Mouse (Mus musculus) gastrocnemius, postnatal 10 days (tissue): ENCODE data around the gene Capzb. TPM values are rescaled to one million over a fixed set of nuclear protein-coding genes. Genes with fewer than 3 reads are reported as not detected.
A peak's percentile ranks its signal among the peaks of the same experiment; 100 is the strongest.

ENCODE experiments used
- DNase-seq: peaks from one replicate; pipeline ENCODE4 v3.0.0; 2021; ENCODE audit warnings: mixed read lengths
- total RNA-seq, 2 experiments: library from RNA; stranded (reverse); gene quantifications; 2 replicates each; pipeline ENCODE4 v1.2.3; 2021

The Capzb gene
- total RNA-seq, 2 experiments from 2014 or later = 576 to 632 TPM

DNA sequence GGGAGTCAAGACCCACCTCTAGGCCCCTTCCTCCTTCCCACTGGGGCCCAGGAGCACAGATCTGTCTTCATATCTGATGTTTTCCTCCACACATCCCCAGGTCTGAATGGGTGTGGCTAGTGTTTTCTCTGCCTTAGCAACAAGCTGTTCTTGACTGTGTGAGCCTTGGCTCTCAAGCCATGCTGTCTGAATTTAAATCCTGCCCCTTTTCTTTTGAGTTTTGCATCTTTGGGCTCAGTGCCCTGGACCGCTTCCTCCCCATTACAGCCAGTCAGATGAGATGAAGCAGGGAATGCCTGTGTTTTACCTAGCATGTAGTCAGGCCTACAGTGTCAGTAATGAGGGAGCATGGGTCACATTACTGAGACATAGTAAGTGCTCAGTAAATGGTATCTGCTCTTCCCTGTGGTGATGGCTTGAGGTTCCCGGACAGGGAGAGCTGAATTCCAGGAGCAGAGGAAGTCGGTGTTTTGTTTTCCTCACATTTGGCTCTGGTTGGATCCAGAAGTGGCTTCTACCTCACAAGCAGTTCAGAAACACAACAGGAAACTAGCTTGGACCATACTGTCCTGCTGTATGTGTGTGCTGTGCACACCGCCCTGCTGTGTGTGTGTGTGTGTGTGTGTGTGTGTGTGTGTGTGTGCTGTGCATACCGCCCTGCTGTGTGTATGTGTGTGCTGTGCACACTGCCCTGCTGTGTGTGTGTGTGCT lies 16.6 kb downstream of the Capzb start:
- DNase-seq = no peak

DNA sequence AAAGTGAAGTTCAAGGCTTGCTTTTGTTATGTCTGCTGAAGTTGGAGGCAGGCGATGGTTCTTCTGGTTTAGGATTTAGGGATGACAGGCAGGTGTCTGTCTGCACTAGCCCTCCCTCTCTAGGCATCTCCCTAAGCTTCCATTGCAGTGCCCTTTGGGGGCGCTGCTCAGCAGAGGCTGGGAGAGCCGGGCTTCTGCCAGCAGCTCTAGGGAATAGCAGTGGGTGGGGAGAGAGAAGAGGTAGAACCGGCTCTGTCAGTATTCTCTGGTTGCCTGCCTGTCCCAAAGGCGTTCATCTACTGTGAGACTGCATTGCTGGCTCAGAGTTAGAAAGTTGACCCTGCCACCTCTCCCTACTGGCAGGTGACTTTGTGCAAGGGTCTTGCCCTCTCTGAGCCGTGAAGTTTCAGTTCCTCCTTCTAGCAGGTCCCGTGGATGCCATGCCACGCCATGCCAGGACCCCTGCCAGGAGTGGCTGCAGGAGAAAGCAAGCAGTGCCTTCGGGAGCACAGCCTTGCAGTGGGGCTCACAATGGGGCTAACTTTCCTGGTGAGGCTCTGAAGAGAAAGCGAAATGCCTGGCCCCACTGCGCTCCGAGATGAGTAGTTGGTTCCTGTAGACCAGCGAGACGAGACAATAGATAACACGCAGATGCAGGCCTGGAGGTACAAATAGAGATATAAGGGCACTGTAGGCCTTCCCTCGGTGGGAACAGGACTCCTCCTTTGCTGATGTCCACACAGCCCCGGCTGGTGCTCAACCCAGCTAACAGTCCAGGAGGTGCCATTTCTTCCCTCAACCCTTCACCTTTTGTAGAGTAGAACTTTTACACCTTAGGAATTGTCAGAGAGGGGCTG lies 19.5 kb downstream of the Capzb start:
- no peak for DNase-seq

DNA sequence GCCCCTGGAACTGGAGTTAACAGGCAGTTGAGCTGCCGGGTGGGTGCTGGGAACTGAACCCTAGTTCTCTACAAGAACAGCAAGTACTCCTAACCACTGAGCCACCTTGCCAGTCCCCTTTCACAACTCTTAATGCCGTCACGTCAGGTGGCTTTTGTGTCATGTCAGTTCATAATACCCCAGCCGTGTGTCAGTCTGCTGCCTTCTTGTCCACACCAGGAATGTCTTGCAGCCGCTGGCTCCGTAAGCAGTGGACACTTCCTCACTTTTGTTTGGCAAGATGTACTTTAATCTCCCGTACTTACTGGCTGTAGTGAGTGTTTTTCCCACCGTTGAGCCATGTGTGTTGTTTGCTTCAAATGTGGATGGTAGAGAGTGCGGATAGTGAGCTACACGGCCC lies 20.4 kb downstream of the Capzb start:
- DNase-seq = no peak

DNA sequence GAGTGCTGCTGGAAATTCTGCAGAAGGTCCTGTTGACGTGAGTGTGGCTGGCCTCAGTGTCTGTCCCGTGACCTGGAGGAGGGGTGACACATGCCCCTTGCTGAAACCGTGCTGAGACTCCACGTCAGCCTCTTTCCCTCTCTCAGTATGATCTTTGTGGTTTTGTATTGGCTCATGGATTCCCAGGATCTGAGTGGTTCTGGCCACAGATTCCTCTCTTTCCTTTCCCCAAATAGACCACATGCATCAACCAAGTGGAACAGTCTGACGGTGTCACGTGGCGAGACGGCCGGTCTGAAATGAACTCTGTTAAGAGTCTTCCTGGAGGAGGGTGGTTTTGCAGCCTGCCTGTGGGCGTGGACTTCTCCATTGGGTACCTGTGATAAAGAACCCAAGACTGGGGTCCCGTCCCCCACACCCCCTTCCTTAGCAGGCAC lies 21.3 kb downstream of the Capzb start:
- peak; percentile 39 for DNase-seq

DNA sequence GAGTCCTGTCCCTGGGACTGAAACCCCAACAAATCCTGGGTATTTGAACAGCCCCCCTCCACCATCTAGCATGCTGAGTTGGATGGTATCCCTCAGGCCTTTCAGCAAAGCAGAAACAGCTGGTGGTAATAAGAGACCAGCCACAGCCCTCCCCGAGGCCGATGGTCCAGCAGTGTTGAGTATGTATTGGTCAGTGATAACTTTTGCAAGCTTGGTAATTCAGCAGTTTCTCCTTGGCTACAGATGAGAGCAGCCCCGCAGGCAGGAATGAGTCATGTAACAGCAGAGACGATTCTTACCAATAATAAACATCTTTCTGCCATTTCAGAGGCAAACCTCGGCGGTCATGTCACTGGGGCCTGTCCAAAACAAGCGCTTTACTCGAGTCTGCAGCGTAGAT lies 23.9 kb downstream of the Capzb start:
- DNase-seq = peak; percentile 41

DNA sequence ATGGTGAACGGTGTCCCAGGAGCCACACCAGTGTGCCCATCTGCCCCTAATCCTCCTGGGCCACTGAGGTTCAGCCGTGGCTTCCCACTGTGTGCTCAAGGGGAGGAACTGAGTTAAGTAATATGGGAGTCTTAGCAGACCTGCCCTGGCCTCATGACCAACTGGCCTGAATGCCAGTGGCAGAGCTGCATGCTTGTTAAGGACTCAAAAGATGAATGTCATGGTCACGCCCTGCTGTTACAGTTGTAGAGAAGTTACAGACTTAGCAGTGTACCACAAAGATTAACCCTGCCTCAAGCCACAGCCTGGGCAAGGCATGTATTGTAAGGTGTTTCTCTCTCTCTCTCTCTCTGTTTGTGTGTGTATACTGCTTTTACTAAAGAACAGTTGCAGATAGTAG lies 25.8 kb downstream of the Capzb start:
- no peak for DNase-seq

DNA sequence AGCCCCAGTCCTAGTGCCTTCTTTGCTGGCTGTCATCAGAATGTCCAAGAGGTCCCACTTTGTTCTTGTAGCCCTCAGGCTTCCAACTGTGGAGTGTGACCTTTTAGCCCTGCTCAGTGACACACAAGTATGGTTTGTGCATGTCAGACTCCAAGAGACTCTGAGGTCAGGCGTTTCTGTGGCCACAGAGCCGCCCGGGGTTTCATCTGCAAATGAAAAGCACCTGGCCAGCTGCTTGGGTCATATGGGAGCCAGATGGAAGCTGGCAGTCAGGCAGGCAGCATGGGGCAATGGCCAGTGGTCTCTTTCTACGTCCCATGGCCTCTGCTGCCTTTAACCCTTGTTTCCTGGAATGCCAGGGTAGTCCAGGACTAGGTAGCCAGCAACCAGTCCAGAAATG lies 27.0 kb downstream of the Capzb start:
- no peak for DNase-seq

DNA sequence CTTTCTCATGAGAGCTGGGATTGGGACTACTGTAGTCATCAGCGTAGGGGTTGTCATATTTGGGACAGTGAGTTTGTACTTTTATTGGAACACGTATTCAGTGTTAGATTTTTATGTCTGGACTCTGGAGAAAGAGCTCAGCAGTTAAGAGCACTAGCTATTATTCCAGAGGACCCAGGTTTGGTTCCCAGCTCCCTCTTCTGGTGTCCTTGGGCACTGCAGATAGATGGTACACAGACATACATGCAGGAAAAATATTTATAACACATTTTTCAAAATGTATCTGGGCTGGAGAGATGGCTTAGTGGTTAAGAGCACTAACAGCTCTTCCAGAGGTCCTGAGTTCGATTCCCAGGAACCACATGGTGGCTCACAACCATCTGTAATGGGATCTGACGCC lies 28.3 kb downstream of the Capzb start:
- DNase-seq = peak; percentile 47

- no peak for DNase-seq
Observed at GRCm38 (mm10) chr4:139221837-139222236, 29.1 kb downstream of the Capzb start.

DNA sequence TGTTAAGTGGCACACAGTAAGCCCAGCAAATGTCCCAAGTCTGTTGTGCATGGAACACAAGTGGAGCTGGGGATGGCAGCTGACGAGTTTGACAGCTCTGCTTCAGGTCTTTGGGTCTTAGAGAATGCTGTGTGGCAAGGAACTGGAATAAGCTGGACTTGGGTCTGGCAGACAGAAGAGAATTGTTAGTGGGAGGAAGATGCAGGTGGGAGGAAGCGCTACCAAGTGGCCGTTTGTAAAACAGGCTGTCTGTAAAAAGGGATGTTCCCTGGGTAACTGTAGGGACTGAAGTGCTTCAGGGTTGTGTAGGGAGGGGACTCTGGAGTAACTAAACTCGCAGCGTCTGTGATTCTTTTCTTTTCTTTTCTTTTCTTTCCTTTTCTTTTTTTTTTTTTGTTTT lies 32.4 kb downstream of the Capzb start:
- no peak for DNase-seq

- no peak for DNase-seq
Observed at GRCm38 (mm10) chr4:139225944-139226343, 33.2 kb downstream of the Capzb start.

- DNase-seq = no peak
Observed at GRCm38 (mm10) chr4:139226504-139227216, 34.0 kb downstream of the Capzb start.

- no peak for DNase-seq
Observed at GRCm38 (mm10) chr4:139227923-139228322, 35.2 kb downstream of the Capzb start.

- DNase-seq = no peak
Observed at GRCm38 (mm10) chr4:139229271-139229670, 36.6 kb downstream of the Capzb start.

GRCm38 (mm10) chr4:139230376-139231120 lies 37.8 kb downstream of the Capzb start:
- no peak for DNase-seq

GRCm38 (mm10) chr4:139231163-139231562 lies 38.5 kb downstream of the Capzb start:
- no peak for DNase-seq

GRCm38 (mm10) chr4:139232479-139233145 lies 39.9 kb downstream of the Capzb start:
- DNase-seq = peak; percentile 57

GRCm38 (mm10) chr4:139233146-139233495 lies 40.4 kb downstream of the Capzb start:
- no peak for DNase-seq

GRCm38 (mm10) chr4:139233755-139234254 lies 41.1 kb downstream of the Capzb start:
- no peak for DNase-seq

DNA sequence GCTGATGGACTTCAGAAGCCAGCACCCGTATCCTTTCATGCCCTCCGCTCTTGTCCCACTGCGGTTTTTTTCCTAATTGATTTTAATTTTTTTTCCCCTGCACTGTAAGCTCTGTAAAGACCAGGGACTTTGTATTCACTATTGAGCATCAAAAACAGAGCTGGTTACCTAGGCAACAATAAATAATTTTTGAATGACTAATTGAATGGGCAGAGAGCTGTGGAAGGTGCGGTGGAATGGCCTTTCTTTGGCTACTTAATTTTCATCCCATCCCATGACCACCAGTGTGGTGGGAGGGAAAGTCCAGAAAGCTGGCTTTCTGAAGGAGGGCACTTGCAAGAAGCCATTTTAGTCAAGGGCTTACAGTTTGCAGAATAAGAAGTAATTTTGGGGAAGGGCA lies 41.6 kb downstream of the Capzb start:
- no peak for DNase-seq

GRCm38 (mm10) chr4:139235556-139235955 lies 42.9 kb downstream of the Capzb start:
- DNase-seq = no peak

GRCm38 (mm10) chr4:139238612-139239011 lies 45.9 kb downstream of the Capzb start:
- no peak for DNase-seq
